Mouse (Mus musculus): Measurements from ENCODE around the gene Hfe2. TPM values are rescaled to one million over a fixed set of nuclear protein-coding genes. Genes with fewer than 3 reads are reported as not detected.
A peak's percentile ranks its signal among the peaks of the same experiment; 100 is the strongest.

Gene Hfe2
- total and polyA plus RNA-seq, 3 experiments: not detected

GRCm38 (mm10) chr3:96558668-96559196 is 33.8 kb downstream of the Hfe2 start:
- Histone ChIP-seq H3K9me3 (replicated peaks) (no peaks in the 10 kb centered on the region), H3K4me3 (ENCODE audit: low read depth, low read length) (peak overlapping the region; percentile 80), H3K36me3 (replicated peaks) (peaks cover 28% of the 10 kb centered on the region), H3K4me1 (ENCODE audit: insufficient read depth, low read depth, low read length) (peaks cover 52% of the 10 kb centered on the region), H3K27me3 (ENCODE audit: insufficient read depth, low read length) (no peaks in the 10 kb centered on the region)
- TF ChIP-seq CTCF (IDR thresholded peaks at IDR 0.05; ENCODE audit: low read depth, low read length) (no peak), TAL1 (conservative IDR thresholded peaks at IDR 0.05; ENCODE audit: low read depth, low read length) (no peak), POLR2AphosphoS5 (IDR thresholded peaks at IDR 0.05; ENCODE audit: insufficient replicate concordance, low read depth, low read length) (no peak), GATA1 (IDR thresholded peaks at IDR 0.05; ENCODE audit: borderline replicate concordance, low read length) (no peak), GATA2 (IDR thresholded peaks at IDR 0.05; ENCODE audit: borderline replicate concordance, low read depth, low read length) (no peak)
- ATAC-seq (ENCODE audit: extremely low read depth, insufficient number of reproducible peaks, low FRiP score, poor library complexity, severe bottlenecking): no peak
- no peak for DNase-seq (ENCODE audit: low spot score)

- Histone ChIP-seq H3K4me1 (ENCODE audit: insufficient read depth, low read depth, low read length) (peaks cover 51% of the 10 kb centered on the region), H3K27me3 (ENCODE audit: insufficient read depth, low read length) (no peaks in the 10 kb centered on the region), H3K9me3 (replicated peaks) (no peaks in the 10 kb centered on the region), H3K4me3 (ENCODE audit: low read depth, low read length) (peak overlapping the region; percentile 80), H3K36me3 (replicated peaks) (peaks cover 28% of the 10 kb centered on the region)
- ATAC-seq (ENCODE audit: extremely low read depth, insufficient number of reproducible peaks, low FRiP score, poor library complexity, severe bottlenecking) (no peak), DNase-seq (ENCODE audit: low spot score) (no peak)
- TF ChIP-seq POLR2AphosphoS5 (IDR thresholded peaks at IDR 0.05; ENCODE audit: insufficient replicate concordance, low read depth, low read length): no peak; the same call in 1 of the 2 replicates
- no peak for TF ChIP-seq GATA2 (IDR thresholded peaks at IDR 0.05; ENCODE audit: borderline replicate concordance, low read depth, low read length)
- TF ChIP-seq CTCF (IDR thresholded peaks at IDR 0.05; ENCODE audit: low read depth, low read length): no peak
- no peak for TF ChIP-seq GATA1 (IDR thresholded peaks at IDR 0.05; ENCODE audit: borderline replicate concordance, low read length)
- no peak for TF ChIP-seq TAL1 (conservative IDR thresholded peaks at IDR 0.05; ENCODE audit: low read depth, low read length)
Measured at GRCm38 (mm10) chr3:96559398-96559910, 34.5 kb downstream of the Hfe2 start.

- Histone ChIP-seq H3K4me3 (ENCODE audit: low read depth, low read length) (peak overlapping the region; percentile 80), H3K9me3 (replicated peaks) (no peaks in the 10 kb centered on the region), H3K27me3 (ENCODE audit: insufficient read depth, low read length) (no peaks in the 10 kb centered on the region), H3K36me3 (replicated peaks) (peaks cover 28% of the 10 kb centered on the region), H3K4me1 (ENCODE audit: insufficient read depth, low read depth, low read length) (peaks cover 55% of the 10 kb centered on the region)
- DNase-seq (ENCODE audit: low spot score): no peak
- ATAC-seq (ENCODE audit: extremely low read depth, insufficient number of reproducible peaks, low FRiP score, poor library complexity, severe bottlenecking): no peak
- no peak for TF ChIP-seq GATA2 (IDR thresholded peaks at IDR 0.05; ENCODE audit: borderline replicate concordance, low read depth, low read length)
- no peak for TF ChIP-seq GATA1 (IDR thresholded peaks at IDR 0.05; ENCODE audit: borderline replicate concordance, low read length)
- no peak for TF ChIP-seq CTCF (IDR thresholded peaks at IDR 0.05; ENCODE audit: low read depth, low read length)
- TF ChIP-seq TAL1 (conservative IDR thresholded peaks at IDR 0.05; ENCODE audit: low read depth, low read length): no peak
- TF ChIP-seq POLR2AphosphoS5 (IDR thresholded peaks at IDR 0.05; ENCODE audit: insufficient replicate concordance, low read depth, low read length): no peak
Measured at GRCm38 (mm10) chr3:96559911-96560850, 35.2 kb downstream of the Hfe2 start.

- DNase-seq (ENCODE audit: low spot score) (no peak), ATAC-seq (ENCODE audit: extremely low read depth, insufficient number of reproducible peaks, low FRiP score, poor library complexity, severe bottlenecking) (no peak)
- TF ChIP-seq TAL1 (conservative IDR thresholded peaks at IDR 0.05; ENCODE audit: low read depth, low read length) (no peak), GATA2 (IDR thresholded peaks at IDR 0.05; ENCODE audit: borderline replicate concordance, low read depth, low read length) (no peak), CTCF (IDR thresholded peaks at IDR 0.05; ENCODE audit: low read depth, low read length) (no peak), GATA1 (IDR thresholded peaks at IDR 0.05; ENCODE audit: borderline replicate concordance, low read length) (no peak), POLR2AphosphoS5 (IDR thresholded peaks at IDR 0.05; ENCODE audit: insufficient replicate concordance, low read depth, low read length) (no peak)
- H3K36me3 ChIP-seq (replicated peaks): peaks cover 28% of the 10 kb centered on the region
- H3K9me3 ChIP-seq (replicated peaks): no peaks in the 10 kb centered on the region
- peaks cover 51% of the 10 kb centered on the region for H3K4me1 ChIP-seq (ENCODE audit: insufficient read depth, low read depth, low read length)
- H3K27me3 ChIP-seq (ENCODE audit: insufficient read depth, low read length): no peaks in the 10 kb centered on the region
- peak overlapping the region; percentile 80; the same call in 1 of the 2 replicates for H3K4me3 ChIP-seq (ENCODE audit: low read depth, low read length)
Measured at GRCm38 (mm10) chr3:96560881-96561668, 36.1 kb downstream of the Hfe2 start.

- no peak for TF ChIP-seq GATA2 (IDR thresholded peaks at IDR 0.05; ENCODE audit: borderline replicate concordance, low read depth, low read length)
- no peak for TF ChIP-seq CTCF (IDR thresholded peaks at IDR 0.05; ENCODE audit: low read depth, low read length)
- TF ChIP-seq GATA1 (IDR thresholded peaks at IDR 0.05; ENCODE audit: borderline replicate concordance, low read length): no peak
- no peak for TF ChIP-seq TAL1 (conservative IDR thresholded peaks at IDR 0.05; ENCODE audit: low read depth, low read length)
- TF ChIP-seq POLR2AphosphoS5 (IDR thresholded peaks at IDR 0.05; ENCODE audit: insufficient replicate concordance, low read depth, low read length): peak; percentile 86; the same call in 1 of the 2 replicates
- H3K27me3 ChIP-seq (ENCODE audit: insufficient read depth, low read length): 0 out of 2 replicates have a peak, but pooled peaks cover 3% of the 10 kb centered on the region
- ATAC-seq (ENCODE audit: extremely low read depth, insufficient number of reproducible peaks, low FRiP score, poor library complexity, severe bottlenecking) (no peak), DNase-seq (ENCODE audit: low spot score) (no peak)
- no peaks in the 10 kb centered on the region for H3K9me3 ChIP-seq (replicated peaks)
- peaks cover 28% of the 10 kb centered on the region for H3K36me3 ChIP-seq (replicated peaks)
- H3K4me1 ChIP-seq (ENCODE audit: insufficient read depth, low read depth, low read length): peaks cover 42% of the 10 kb centered on the region
- H3K4me3 ChIP-seq (ENCODE audit: low read depth, low read length): no peak overlapping the region
Measured at GRCm38 (mm10) chr3:96561946-96562681, 37.1 kb downstream of the Hfe2 start.

Measured in G1E (cell line).